Mouse (Mus musculus) heart, adult 2 months (tissue): Measurements from ENCODE around the gene Pycr1.

Source experiments
- CTCF ChIP-seq: fragments of 200-600 bp; IDR thresholded peaks from 2 replicates; pipeline ENCODE4 v1.8.1; 2022; ENCODE audit warnings: antibody characterized with exemption, mild to moderate bottlenecking, moderate library complexity
- POLR2A ChIP-seq: fragments of 200-500 bp; IDR thresholded peaks from 2 replicates; pipeline ENCODE4 v1.6.1; 2011; ENCODE audit warnings: mild to moderate bottlenecking, low read depth, low read length, control low read depth; ENCODE audit not compliant: insufficient read depth

- TF ChIP-seq CTCF (no peak), POLR2A (no peak)
These were observed 21.8 kb upstream of the Pycr1 start for GRCm38 (mm10) chr11:120665406-120665805.
